Mouse (Mus musculus) MEL (cell line): ENCODE measurements around the gene Gmpr2. TPM values are rescaled to one million over a fixed set of nuclear protein-coding genes. Genes with fewer than 3 reads are reported as not detected.

Source experiments
- DNase-seq: peaks from one replicate; pipeline ENCODE4 v3.0.0; 2011; ENCODE audit warnings: low read depth, low spot score
- H3K27ac ChIP-seq: 2 replicates; pipeline ENCODE4 v1.5.1; 2012; ENCODE audit warnings: low read depth, mild to moderate bottlenecking, control low read depth, low read length, moderate library complexity; ENCODE audit not compliant: control insufficient read depth
- H3K27me3 ChIP-seq, 2 experiments: fragments of 150-350 bp in 1 of 2; sonication (generic) in 1 of 2; 2 replicates each; pipeline ENCODE4 v1.6.1; 2012; ENCODE audit warnings: low read length in 2 of 2, mild to moderate bottlenecking in 2 of 2, improper control_type of control experiment in 1 of 2, moderate library complexity in 1 of 2; ENCODE audit not compliant: insufficient read depth in 2 of 2, control insufficient read depth in 1 of 2
- H3K36me3 ChIP-seq, 2 experiments: 2 replicates each; pipeline ENCODE4 v1.6.1; 2012 to 2014; ENCODE audit warnings: low read length in 2 of 2, improper control_type of control experiment in 1 of 2, inconsistent platforms in 1 of 2, mild to moderate bottlenecking in 1 of 2; ENCODE audit not compliant: insufficient read depth in 2 of 2, control insufficient read depth in 1 of 2
- H3K4me1 ChIP-seq, 2 experiments: fragments of 150-350 bp in 1 of 2; sonication (generic) in 1 of 2; 2 replicates each; pipeline ENCODE4 v1.6.1; 2012; ENCODE audit warnings: low read length in 2 of 2, improper control_type of control experiment in 1 of 2, mild to moderate bottlenecking in 1 of 2; ENCODE audit not compliant: insufficient read depth in 2 of 2, control insufficient read depth in 1 of 2
- H3K4me3 ChIP-seq, 2 experiments: fragments of 150-350 bp in 1 of 2; sonication (generic) in 1 of 2; 2 replicates each; pipeline ENCODE4 v1.5.1; 2012; ENCODE audit warnings: low read depth in 2 of 2, low read length in 2 of 2, mild to moderate bottlenecking in 2 of 2, moderate library complexity in 2 of 2, control low read depth in 1 of 2, improper control_type of control experiment in 1 of 2; ENCODE audit not compliant: control insufficient read depth in 1 of 2, insufficient read depth in 1 of 2
- H3K79me2 ChIP-seq: 2 replicates; pipeline ENCODE4 v1.6.1; 2012; ENCODE audit warnings: mild to moderate bottlenecking, low read length, moderate library complexity; ENCODE audit not compliant: control insufficient read depth, poor library complexity, insufficient read depth
- H3K9ac ChIP-seq: 2 replicates; pipeline ENCODE4 v1.6.1; 2012; ENCODE audit warnings: low read depth, mild to moderate bottlenecking, control low read depth, low read length, moderate library complexity; ENCODE audit not compliant: control insufficient read depth, poor library complexity, severe bottlenecking
- H3K9me3 ChIP-seq: fragments of 150-350 bp; sonication (generic); replicated peaks from 2 replicates; pipeline ENCODE4 v1.6.1; 2012; ENCODE audit warnings: mild to moderate bottlenecking, low read length, improper control_type of control experiment, moderate library complexity; ENCODE audit not compliant: insufficient read depth
- CHD2 ChIP-seq: IDR thresholded peaks from 2 replicates; pipeline ENCODE4 v1.6.1; 2011; ENCODE audit warnings: low read length, improper control_type of control experiment
- CTCF ChIP-seq, 3 experiments: IDR thresholded peaks in 2 of 3; conservative IDR thresholded peaks in 1 of 3; 2 replicates each; pipeline ENCODE4 v1.5.1; 2011 to 2012; ENCODE audit warnings: low read length in 3 of 3, low read depth in 2 of 3, mild to moderate bottlenecking in 2 of 3, improper control_type of control experiment in 1 of 3, inconsistent platforms in 1 of 3, mixed read lengths in 1 of 3, moderate library complexity in 1 of 3; ENCODE audit not compliant: control insufficient read depth in 1 of 3, insufficient read depth in 1 of 3, poor library complexity in 1 of 3, severe bottlenecking in 1 of 3
- E2F4 ChIP-seq: IDR thresholded peaks from 2 replicates; pipeline ENCODE4 v1.6.1; 2011; ENCODE audit warnings: low read depth, low read length, improper control_type of control experiment, borderline replicate concordance
- EP300 ChIP-seq, 2 experiments: IDR thresholded peaks; 2 replicates each; pipeline ENCODE4 v1.6.1; 2011; ENCODE audit warnings: improper control_type of control experiment in 2 of 2, low read length in 2 of 2, low read depth in 1 of 2, mild to moderate bottlenecking in 1 of 2
- GABPA ChIP-seq: IDR thresholded peaks from 2 replicates; pipeline ENCODE4 v1.6.1; 2012; ENCODE audit warnings: low read depth, mild to moderate bottlenecking, inconsistent platforms, low read length, improper control_type of control experiment, moderate library complexity
- GATA1 ChIP-seq: IDR thresholded peaks from 2 replicates; pipeline ENCODE4 v1.6.1; 2011; ENCODE audit warnings: low read depth, low read length, improper control_type of control experiment
- JUND ChIP-seq: IDR thresholded peaks from 2 replicates; pipeline ENCODE4 v1.6.1; 2011; ENCODE audit warnings: low read depth, mild to moderate bottlenecking, improper control_type of control experiment, low read length
- MAFK ChIP-seq: IDR thresholded peaks from 2 replicates; pipeline ENCODE4 v1.6.1; 2011; ENCODE audit warnings: low read depth, mild to moderate bottlenecking, low read length, improper control_type of control experiment, borderline replicate concordance
- MAX ChIP-seq: IDR thresholded peaks from 2 replicates; pipeline ENCODE4 v1.6.1; 2011; ENCODE audit warnings: low read length, improper control_type of control experiment
- MEF2A ChIP-seq: IDR thresholded peaks from 2 replicates; pipeline ENCODE4 v1.6.1; 2014; ENCODE audit warnings: low read depth, mild to moderate bottlenecking, inconsistent platforms, low read length, improper control_type of control experiment; ENCODE audit not compliant: poor library complexity, insufficient replicate concordance, severe bottlenecking; ENCODE audit errors: extremely low read depth
- MYC ChIP-seq: IDR thresholded peaks from 2 replicates; pipeline ENCODE4 v1.6.1; 2011; ENCODE audit warnings: low read depth, mild to moderate bottlenecking, low read length, improper control_type of control experiment, moderate library complexity
- NRF1 ChIP-seq: IDR thresholded peaks from 2 replicates; pipeline ENCODE4 v1.6.1; 2014; ENCODE audit warnings: low read depth, mild to moderate bottlenecking, inconsistent platforms, low read length, improper control_type of control experiment, moderate library complexity; ENCODE audit not compliant: poor library complexity, insufficient read depth, severe bottlenecking
- POLR2AphosphoS5 ChIP-seq: IDR thresholded peaks from 2 replicates; pipeline ENCODE4 v1.6.1; 2012; ENCODE audit warnings: low read depth, borderline replicate concordance, mild to moderate bottlenecking, inconsistent platforms, low read length, moderate library complexity, mixed read lengths
- RAD21 ChIP-seq: IDR thresholded peaks from 2 replicates; pipeline ENCODE4 v1.6.1; 2011; ENCODE audit warnings: mild to moderate bottlenecking, low read depth, low read length, improper control_type of control experiment
- RCOR1 ChIP-seq: IDR thresholded peaks from 2 replicates; pipeline ENCODE4 v1.6.1; 2012; ENCODE audit warnings: low read depth, mild to moderate bottlenecking, inconsistent platforms, low read length, improper control_type of control experiment
- TBP ChIP-seq: IDR thresholded peaks from 2 replicates; pipeline ENCODE4 v1.8.0; 2011; ENCODE audit warnings: low read depth, low read length, improper control_type of control experiment
- USF2 ChIP-seq, 2 experiments: IDR thresholded peaks; 2 replicates each; pipeline ENCODE4 v1.6.1; 2011 to 2012; ENCODE audit warnings: improper control_type of control experiment in 2 of 2, low read length in 2 of 2, borderline replicate concordance in 1 of 2, inconsistent platforms in 1 of 2, low read depth in 1 of 2, mild to moderate bottlenecking in 1 of 2; ENCODE audit not compliant: insufficient read depth in 1 of 2
- polyA plus RNA-seq, 2 experiments: library from polyadenylated mRNA; stranded (reverse) in 1 of 2; unstranded in 1 of 2; fragments of >175 nt in 1 of 2; fragments of >200 nt in 1 of 2; gene quantifications; 2 replicates each; pipeline versions ENCODE4 v1.2.1 to v1.2.4; 2012; ENCODE audit warnings: low replicate concordance in 2 of 2, low read depth in 1 of 2; ENCODE audit not compliant: insufficient read length in 2 of 2, insufficient read depth in 1 of 2, missing spikeins in 1 of 2
- total RNA-seq: library from RNA; depleted of rRNA; stranded (reverse); fragments of 300-350 nt; gene quantifications from 2 replicates; pipeline ENCODE4 v1.2.3, GENCODE M21; 2012

Gene Gmpr2
- total and polyA plus RNA-seq, 3 experiments, result 22.3 to 28.8 TPM; not detected in 1

DNA sequence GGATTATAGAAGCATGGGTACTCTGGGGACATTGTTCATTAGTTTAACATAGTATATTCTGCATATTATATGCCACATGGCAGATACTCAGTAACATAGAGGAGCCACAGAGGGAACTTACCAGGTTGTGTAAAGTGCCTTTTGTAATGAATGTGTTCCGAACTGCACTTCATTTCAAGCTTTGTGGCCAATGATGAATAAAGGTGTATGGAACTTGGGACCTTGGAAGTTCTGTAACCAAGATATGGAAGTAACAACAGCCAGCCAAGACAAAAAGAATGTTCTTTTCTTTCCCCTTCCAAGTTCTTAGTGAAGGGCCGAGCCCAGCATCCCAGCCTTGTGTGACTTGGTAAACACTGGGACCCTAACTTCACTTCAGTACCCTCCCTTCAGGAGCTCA, 21.9 kb upstream of the Gmpr2 start, which contains the start of gene Tssk4:
Tssk4 (plus strand) TSS at position 301 of the 400 bp plus-strand sequence.
- Histone ChIP-seq H3K4me1 (peaks cover 0 to under 1% of the 10 kb centered on the region in 2 experiments; a peak in 1 of 4 replicates), H3K36me3 (peaks cover 0 to under 1% of the 10 kb centered on the region in 2 experiments; a peak in 1 of 4 replicates), H3K4me3 (no peak within 1 kb of the TSS), H3K27ac (no peak within 1 kb of the TSS), H3K79me2 (peaks cover 2% of the 10 kb centered on the region; the same call in 1 of the 2 replicates), H3K27me3 (no peaks in the 10 kb centered on the region), H3K9ac (no peak within 1 kb of the TSS), H3K9me3 (no peaks in the 10 kb centered on the region)
- TF ChIP-seq MAX, result no peak
- no peak for DNase-seq

DNA sequence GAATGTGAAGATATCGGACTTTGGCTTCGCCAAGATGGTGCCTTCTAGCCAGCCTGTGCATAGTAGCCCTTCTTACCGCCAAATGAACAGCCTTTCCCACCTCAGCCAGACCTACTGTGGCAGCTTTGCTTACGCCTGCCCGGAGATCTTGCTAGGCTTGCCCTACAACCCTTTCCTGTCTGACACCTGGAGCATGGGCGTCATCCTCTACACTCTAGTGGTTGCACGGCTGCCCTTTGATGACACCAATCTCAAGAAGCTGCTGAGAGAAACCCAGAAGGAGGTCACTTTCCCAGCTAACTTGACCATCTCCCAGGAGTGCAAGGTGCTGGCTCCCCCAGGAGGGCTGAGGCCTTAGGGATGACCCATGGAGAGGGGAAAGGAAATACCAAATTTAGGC, 20.2 kb upstream of the Gmpr2 start:
- Histone ChIP-seq H3K4me3 (no peak overlapping the region), H3K36me3 (no peaks in the 10 kb centered on the region; a peak in 1 of 4 replicates)
- TF ChIP-seq CHD2 (no peak), MYC (no peak), MAFK (no peak), RCOR1 (no peak), JUND (no peak)
- TF ChIP-seq, all 39 proteins: peak for 0
- H3K4me1 ChIP-seq, result no peaks in the 10 kb centered on the region
- no peaks in the 10 kb centered on the region for H3K79me2 ChIP-seq
- no peak for DNase-seq
- H3K9me3 ChIP-seq, result no peaks in the 10 kb centered on the region
- H3K27ac ChIP-seq, result no peak overlapping the region
- H3K27me3 ChIP-seq, result no peaks in the 10 kb centered on the region
- H3K9ac ChIP-seq, result no peak overlapping the region

DNA sequence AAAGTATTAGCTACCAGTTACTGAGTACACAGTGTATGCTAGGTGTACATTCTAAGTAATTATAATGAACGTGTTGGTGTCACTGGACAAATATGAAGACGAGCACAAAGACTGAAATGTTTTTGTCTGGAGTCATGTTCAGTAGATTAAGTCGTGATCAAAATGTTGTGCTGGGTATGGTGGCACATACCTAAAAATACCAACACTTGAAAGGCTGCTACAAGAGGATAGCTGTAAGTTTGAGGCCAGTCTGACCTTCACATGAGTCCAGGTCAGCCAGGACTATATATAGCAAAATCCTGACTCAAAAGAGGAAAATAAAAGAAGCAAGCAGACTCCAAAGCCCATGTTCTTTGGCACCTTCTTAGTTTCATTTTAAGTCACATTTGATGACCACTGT, 14.8 kb upstream of the Gmpr2 start:
- no peak overlapping the region for H3K9ac ChIP-seq
- no peaks in the 10 kb centered on the region for H3K27me3 ChIP-seq
- H3K9me3 ChIP-seq, result no peaks in the 10 kb centered on the region
- peaks cover 0 to 11% of the 10 kb centered on the region in 2 experiments; a peak in 3 of 4 replicates for H3K36me3 ChIP-seq
- TF ChIP-seq CHD2 (no peak), RCOR1 (no peak), POLR2AphosphoS5 (no peak), USF2 (IDR thresholded peaks at IDR 0.05; ENCODE audit: borderline replicate concordance in 1 of 2, insufficient read depth in 1 of 2, low read depth in 1 of 2, low read length in 2 of 2) (no peak), NRF1 (no peak), E2F4 (no peak), TBP (no peak), GABPA (no peak), EP300 (IDR thresholded peaks at IDR 0.05; ENCODE audit: low read depth in 1 of 2, low read length in 2 of 2) (no peak), GATA1 (no peak), RAD21 (no peak), MEF2A (no peak), MAFK (no peak), CTCF (IDR thresholded peaks at IDR 0.05 in 2 of 3, conservative IDR thresholded peaks at IDR 0.05 in 1 of 3; ENCODE audit: control insufficient read depth in 1 of 3, insufficient read depth in 1 of 3, low read depth in 2 of 3, low read length in 3 of 3, poor library complexity in 1 of 3, severe bottlenecking in 1 of 3) (no peak)
- no peaks in the 10 kb centered on the region; the same call in 1 of the 2 replicates for H3K79me2 ChIP-seq
- DNase-seq, result no peak
- H3K27ac ChIP-seq, result no peak overlapping the region
- peaks cover 3 to 14% of the 10 kb centered on the region in 2 experiments for H3K4me1 ChIP-seq
- no peak overlapping the region for H3K4me3 ChIP-seq
